Mouse (Mus musculus): ENCODE data around the gene Jag2. TPM values are rescaled to one million over a fixed set of nuclear protein-coding genes. Genes with fewer than 3 reads are reported as not detected.

Gene Jag2
- polyA plus RNA-seq, 1 experiment from 2014 or later: 13.1 TPM

- Histone ChIP-seq H3K27me3 (replicated peaks; ENCODE audit: control insufficient read depth, insufficient read depth, low read length) (peaks cover 65% of the 10 kb centered on the region), H3K4me1 (ENCODE audit: control insufficient read depth, insufficient read depth, low read length) (peaks cover 26% of the 10 kb centered on the region), H3K4me2 (ENCODE audit: low read depth, low read length) (peak overlapping the region; percentile 46), H3K9me3 (ENCODE audit: control insufficient read depth, low read length) (no peaks in the 10 kb centered on the region), H3K27ac (replicated peaks; ENCODE audit: low read depth, low read length) (no peak overlapping the region), H3K36me3 (ENCODE audit: control insufficient read depth, insufficient read depth, low read length) (no peaks in the 10 kb centered on the region), H3K4me3 (ENCODE audit: low read depth, low read length) (peak overlapping the region; percentile 18; the same call in 1 of the 2 replicates), H3K9ac (ENCODE audit: low read depth, low read length) (no peak overlapping the region)
- ATAC-seq (ENCODE audit: low read depth) (no peak), DNase-seq (ENCODE audit: low spot score) (peak; percentile 84)
- 22% methylated on average over 16 of the region's 18 CpGs for WGBS
Measured at GRCm38 (mm10) chr12:112873452-112874190, 56.0 kb downstream of the Jag2 start.

GRCm38 (mm10) chr12:112872991-112873390 is 56.6 kb downstream of the Jag2 start:
- no peaks in the 10 kb centered on the region for H3K9me3 ChIP-seq (ENCODE audit: control insufficient read depth, low read length)
- DNase-seq (ENCODE audit: low spot score) (no peak), ATAC-seq (ENCODE audit: low read depth) (no peak)
- 87% methylated on average over 10 of the region's 10 CpGs for WGBS
- H3K27ac ChIP-seq (replicated peaks; ENCODE audit: low read depth, low read length): no peak overlapping the region
- H3K4me3 ChIP-seq (ENCODE audit: low read depth, low read length): no peak overlapping the region
- H3K4me2 ChIP-seq (ENCODE audit: low read depth, low read length): no peak overlapping the region
- no peaks in the 10 kb centered on the region for H3K36me3 ChIP-seq (ENCODE audit: control insufficient read depth, insufficient read depth, low read length)
- peaks cover 23% of the 10 kb centered on the region for H3K4me1 ChIP-seq (ENCODE audit: control insufficient read depth, insufficient read depth, low read length)
- no peak overlapping the region for H3K9ac ChIP-seq (ENCODE audit: low read depth, low read length)
- peaks cover 58% of the 10 kb centered on the region for H3K27me3 ChIP-seq (replicated peaks; ENCODE audit: control insufficient read depth, insufficient read depth, low read length)

GRCm38 (mm10) chr12:112871272-112871671 is 58.3 kb downstream of the Jag2 start:
- no peaks in the 10 kb centered on the region for H3K9me3 ChIP-seq (ENCODE audit: control insufficient read depth, low read length)
- ATAC-seq (ENCODE audit: low read depth) (no peak), DNase-seq (ENCODE audit: low spot score) (no peak)
- no peaks in the 10 kb centered on the region for H3K36me3 ChIP-seq (ENCODE audit: control insufficient read depth, insufficient read depth, low read length)
- 74% methylated on average over 2 of the region's 2 CpGs for WGBS
- H3K4me1 ChIP-seq (ENCODE audit: control insufficient read depth, insufficient read depth, low read length): peaks cover 13% of the 10 kb centered on the region; the same call in 1 of the 2 replicates
- no peak overlapping the region for H3K4me2 ChIP-seq (ENCODE audit: low read depth, low read length)
- peaks cover 41% of the 10 kb centered on the region for H3K27me3 ChIP-seq (replicated peaks; ENCODE audit: control insufficient read depth, insufficient read depth, low read length)
- no peak overlapping the region for H3K4me3 ChIP-seq (ENCODE audit: low read depth, low read length)
- no peak overlapping the region for H3K9ac ChIP-seq (ENCODE audit: low read depth, low read length)
- no peak overlapping the region for H3K27ac ChIP-seq (replicated peaks; ENCODE audit: low read depth, low read length)

- Histone ChIP-seq H3K27ac (replicated peaks; ENCODE audit: low read depth, low read length) (no peak overlapping the region), H3K27me3 (replicated peaks; ENCODE audit: control insufficient read depth, insufficient read depth, low read length) (peaks cover 36% of the 10 kb centered on the region), H3K4me2 (ENCODE audit: low read depth, low read length) (no peak overlapping the region), H3K4me1 (ENCODE audit: control insufficient read depth, insufficient read depth, low read length) (peaks cover 11% of the 10 kb centered on the region; the same call in 1 of the 2 replicates), H3K36me3 (ENCODE audit: control insufficient read depth, insufficient read depth, low read length) (no peaks in the 10 kb centered on the region), H3K9ac (ENCODE audit: low read depth, low read length) (0 out of 2 replicates have a peak overlapping the region, but pooled peaks have one; percentile 6), H3K4me3 (ENCODE audit: low read depth, low read length) (no peak overlapping the region), H3K9me3 (ENCODE audit: control insufficient read depth, low read length) (no peaks in the 10 kb centered on the region)
- WGBS: 38% methylated on average over 13 of the region's 13 CpGs
- no peak for DNase-seq (ENCODE audit: low spot score)
- no peak for ATAC-seq (ENCODE audit: low read depth)
Measured at GRCm38 (mm10) chr12:112870775-112871174, 58.8 kb downstream of the Jag2 start.

GRCm38 (mm10) chr12:112869783-112870204 is 59.8 kb downstream of the Jag2 start:
- Histone ChIP-seq H3K4me1 (ENCODE audit: control insufficient read depth, insufficient read depth, low read length) (peaks cover 11% of the 10 kb centered on the region; the same call in 1 of the 2 replicates), H3K9ac (ENCODE audit: low read depth, low read length) (0 out of 2 replicates have a peak overlapping the region, but pooled peaks have one; percentile 1), H3K27me3 (replicated peaks; ENCODE audit: control insufficient read depth, insufficient read depth, low read length) (peaks cover 26% of the 10 kb centered on the region), H3K9me3 (ENCODE audit: control insufficient read depth, low read length) (no peaks in the 10 kb centered on the region), H3K27ac (replicated peaks; ENCODE audit: low read depth, low read length) (no peak overlapping the region), H3K4me2 (ENCODE audit: low read depth, low read length) (peak overlapping the region; percentile 29; the same call in 1 of the 2 replicates), H3K4me3 (ENCODE audit: low read depth, low read length) (no peak overlapping the region), H3K36me3 (ENCODE audit: control insufficient read depth, insufficient read depth, low read length) (no peaks in the 10 kb centered on the region)
- DNase-seq (ENCODE audit: low spot score) (no peak), ATAC-seq (ENCODE audit: low read depth) (no peak)
- 14% methylated on average over 16 of the region's 16 CpGs for WGBS

- DNase-seq (ENCODE audit: low spot score) (peak; percentile 68), ATAC-seq (ENCODE audit: low read depth) (no peak)
- peaks cover 13% of the 10 kb centered on the region for H3K27me3 ChIP-seq (replicated peaks; ENCODE audit: control insufficient read depth, insufficient read depth, low read length)
- H3K4me1 ChIP-seq (ENCODE audit: control insufficient read depth, insufficient read depth, low read length): peaks cover 11% of the 10 kb centered on the region; the same call in 1 of the 2 replicates
- H3K9me3 ChIP-seq (ENCODE audit: control insufficient read depth, low read length): no peaks in the 10 kb centered on the region
- H3K36me3 ChIP-seq (ENCODE audit: control insufficient read depth, insufficient read depth, low read length): no peaks in the 10 kb centered on the region
- WGBS: 61% methylated on average over 13 of the region's 13 CpGs
- H3K27ac ChIP-seq (replicated peaks; ENCODE audit: low read depth, low read length): no peak within 1 kb of the TSS
- H3K4me2 ChIP-seq (ENCODE audit: low read depth, low read length): no peak within 1 kb of the TSS
- no peak within 1 kb of the TSS for H3K4me3 ChIP-seq (ENCODE audit: low read depth, low read length)
- H3K9ac ChIP-seq (ENCODE audit: low read depth, low read length): no peak within 1 kb of the TSS
Measured at GRCm38 (mm10) chr12:112868178-112869087, 61.1 kb downstream of the Jag2 start, which contains the start of gene Gpr132. Gene Gpr132, minus strand, starts transcription at chr12:112868228.

GRCm38 (mm10) chr12:112867106-112867674 is 62.4 kb downstream of the Jag2 start:
- ATAC-seq (ENCODE audit: low read depth) (no peak), DNase-seq (ENCODE audit: low spot score) (no peak)
- Histone ChIP-seq H3K27ac (replicated peaks; ENCODE audit: low read depth, low read length) (no peak overlapping the region), H3K9ac (ENCODE audit: low read depth, low read length) (no peak overlapping the region), H3K36me3 (ENCODE audit: control insufficient read depth, insufficient read depth, low read length) (no peaks in the 10 kb centered on the region), H3K27me3 (replicated peaks; ENCODE audit: control insufficient read depth, insufficient read depth, low read length) (peaks cover 6% of the 10 kb centered on the region), H3K4me1 (ENCODE audit: control insufficient read depth, insufficient read depth, low read length) (peaks cover 11% of the 10 kb centered on the region; the same call in 1 of the 2 replicates), H3K4me3 (ENCODE audit: low read depth, low read length) (no peak overlapping the region), H3K9me3 (ENCODE audit: control insufficient read depth, low read length) (no peaks in the 10 kb centered on the region), H3K4me2 (ENCODE audit: low read depth, low read length) (no peak overlapping the region)
- WGBS: 82% methylated on average over 7 of the region's 7 CpGs

- no peaks in the 10 kb centered on the region for H3K9me3 ChIP-seq (ENCODE audit: control insufficient read depth, low read length)
- no peaks in the 10 kb centered on the region for H3K36me3 ChIP-seq (ENCODE audit: control insufficient read depth, insufficient read depth, low read length)
- DNase-seq (ENCODE audit: low spot score) (no peak), ATAC-seq (ENCODE audit: low read depth) (no peak)
- 0 out of 2 replicates have a peak overlapping the region, but pooled peaks have one; percentile 3 for H3K9ac ChIP-seq (ENCODE audit: low read depth, low read length)
- peaks cover 2% of the 10 kb centered on the region; the same call in 1 of the 2 replicates for H3K27me3 ChIP-seq (replicated peaks; ENCODE audit: control insufficient read depth, insufficient read depth, low read length)
- peaks cover 11% of the 10 kb centered on the region; the same call in 1 of the 2 replicates for H3K4me1 ChIP-seq (ENCODE audit: control insufficient read depth, insufficient read depth, low read length)
- 67% methylated on average over 8 of the region's 8 CpGs for WGBS
- H3K4me2 ChIP-seq (ENCODE audit: low read depth, low read length): no peak overlapping the region
- no peak overlapping the region for H3K4me3 ChIP-seq (ENCODE audit: low read depth, low read length)
- no peak overlapping the region for H3K27ac ChIP-seq (replicated peaks; ENCODE audit: low read depth, low read length)
Measured at GRCm38 (mm10) chr12:112866467-112867080, 63.0 kb downstream of the Jag2 start.
